Mouse (Mus musculus) layer of hippocampus, adult 8-10 months (tissue): ENCODE data around the gene Clk4. TPM values are rescaled to one million over a fixed set of nuclear protein-coding genes. Genes with fewer than 3 reads are reported as not detected.

Experiments
- DNase-seq, 2 experiments: peaks; one replicate each; pipeline ENCODE4 v3.0.0; 2022; ENCODE audit warnings: low spot score in 2 of 2
- total RNA-seq, 4 experiments: library from RNA; stranded (reverse); gene quantifications; 2 replicates each; pipeline ENCODE4 v1.2.4; 2022

The Clk4 gene
- 100 to 1,000 TPM; 121 to 149 (median 129) TPM for total RNA-seq

DNA sequence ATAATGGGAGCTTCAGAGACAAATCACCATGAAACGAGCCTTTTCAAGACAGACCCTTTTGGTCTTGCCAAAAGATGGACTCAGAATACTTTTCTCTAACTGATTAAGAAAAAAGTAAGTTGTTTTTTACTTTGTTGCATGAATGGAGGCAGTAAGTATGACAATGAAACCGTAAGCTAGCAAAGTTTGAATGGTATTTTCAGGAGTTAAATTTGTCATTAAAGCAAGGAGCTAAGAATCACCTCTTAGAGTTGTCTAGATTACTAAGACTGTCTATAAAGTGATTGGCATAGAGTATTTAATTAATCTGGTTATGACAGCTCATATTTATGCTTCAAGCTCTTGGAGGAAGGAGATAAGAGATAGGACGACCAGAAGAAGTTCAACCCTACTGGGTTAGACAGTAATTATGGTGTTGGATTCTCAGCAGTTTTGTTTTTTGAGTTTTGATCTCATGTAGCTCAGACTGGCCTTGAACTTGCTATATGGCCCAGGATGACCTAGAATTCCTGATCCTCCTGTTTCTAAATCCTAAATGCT is at the start of gene Clk4:
TSS of gene Clk4 (plus strand) at position 51 of the 540 bp plus-strand sequence.
- DNase-seq = no peak

DNA sequence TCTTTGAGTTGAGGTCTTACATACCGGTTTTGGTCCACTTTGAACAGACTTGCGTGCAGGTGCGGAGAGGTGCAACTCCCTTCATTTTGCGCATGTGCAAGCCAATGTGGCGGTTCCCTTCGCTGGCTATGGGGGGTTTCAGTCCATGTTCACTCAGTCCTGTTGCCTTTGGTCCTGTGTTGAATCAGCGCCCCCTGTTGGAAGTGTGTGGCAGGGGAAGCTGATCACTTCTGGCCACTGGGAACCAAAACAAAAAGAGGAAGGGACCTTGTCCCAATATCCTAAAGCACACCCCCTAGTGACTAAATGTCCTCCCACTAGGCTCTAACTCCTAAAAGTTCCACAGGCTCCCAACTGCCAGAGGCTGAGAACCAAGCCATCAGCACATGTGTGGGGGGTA is 47.5 kb upstream of the Clk4 start:
- no peak for DNase-seq

DNA sequence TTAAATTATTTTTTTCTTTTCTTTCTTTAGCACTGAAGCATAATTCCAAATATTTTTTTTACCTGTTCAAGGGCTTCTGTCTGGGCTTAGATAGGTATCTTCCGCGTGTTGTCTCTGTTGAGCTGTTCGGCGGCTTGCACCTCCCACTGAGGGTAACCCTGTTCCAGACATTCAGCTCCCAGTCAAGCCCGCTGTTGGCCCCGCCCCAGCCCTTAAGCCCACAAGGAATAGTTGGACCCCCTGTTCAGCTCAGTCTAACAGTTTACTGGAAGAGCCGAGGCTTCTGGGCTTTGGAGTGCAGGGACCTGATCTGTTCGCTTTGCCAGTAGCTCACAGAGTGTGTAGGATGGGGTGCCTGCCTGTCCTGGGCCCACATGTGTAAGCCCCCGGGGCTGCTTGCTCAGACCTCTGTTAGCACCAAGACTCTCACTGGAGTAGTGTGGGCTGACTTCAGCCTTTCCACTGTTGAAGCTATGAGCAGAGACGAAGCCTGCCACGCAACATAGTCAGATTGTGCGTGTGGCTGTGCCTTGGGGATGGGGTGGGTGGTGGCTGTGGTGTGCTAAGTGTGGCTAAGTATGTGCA is 42.0 kb upstream of the Clk4 start:
- DNase-seq = no peak

DNA sequence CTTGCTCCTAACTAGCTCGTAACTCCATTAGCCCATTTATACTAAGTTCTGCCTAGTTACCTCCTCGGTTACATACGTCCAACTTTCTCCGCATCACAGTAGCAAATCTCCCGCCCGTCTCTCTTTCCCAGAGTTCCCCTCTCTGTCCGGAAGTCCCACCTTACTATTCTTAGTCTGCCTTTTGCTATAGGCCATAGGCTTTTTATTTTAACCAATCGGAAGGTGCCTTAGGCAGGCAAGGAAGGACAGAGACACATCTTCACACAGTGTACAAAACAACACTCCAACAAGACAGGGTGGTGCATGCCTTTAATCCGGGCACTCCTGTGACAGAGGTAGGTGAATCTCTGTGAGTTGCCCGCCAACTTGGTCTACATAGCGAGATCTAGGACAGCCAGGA is 41.2 kb upstream of the Clk4 start, which contains the start of gene Gm12569:
TSS of gene Gm12569 (plus strand) at position 166 of the 400 bp plus-strand sequence.
- DNase-seq = no peak

DNA sequence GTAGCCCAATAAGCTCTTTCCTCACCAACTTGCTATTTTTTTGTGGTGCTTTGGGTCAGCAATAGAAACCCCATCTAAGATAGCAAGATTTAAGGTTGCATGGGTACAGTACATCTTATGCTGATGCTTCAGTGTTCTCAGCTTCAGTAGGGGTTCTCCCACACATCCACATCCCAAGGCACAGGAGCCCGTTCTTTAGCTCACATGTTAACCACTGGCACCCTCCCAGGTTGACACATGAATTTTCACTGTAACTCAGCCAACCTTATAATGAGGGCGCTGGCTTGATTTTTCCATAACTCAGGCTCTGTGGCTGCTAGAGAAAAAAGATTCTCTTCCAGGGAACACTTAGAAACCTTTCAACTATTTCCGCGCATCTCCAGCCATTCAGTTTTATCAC is 34.4 kb upstream of the Clk4 start:
- DNase-seq = peak; percentile 19 to 63

DNA sequence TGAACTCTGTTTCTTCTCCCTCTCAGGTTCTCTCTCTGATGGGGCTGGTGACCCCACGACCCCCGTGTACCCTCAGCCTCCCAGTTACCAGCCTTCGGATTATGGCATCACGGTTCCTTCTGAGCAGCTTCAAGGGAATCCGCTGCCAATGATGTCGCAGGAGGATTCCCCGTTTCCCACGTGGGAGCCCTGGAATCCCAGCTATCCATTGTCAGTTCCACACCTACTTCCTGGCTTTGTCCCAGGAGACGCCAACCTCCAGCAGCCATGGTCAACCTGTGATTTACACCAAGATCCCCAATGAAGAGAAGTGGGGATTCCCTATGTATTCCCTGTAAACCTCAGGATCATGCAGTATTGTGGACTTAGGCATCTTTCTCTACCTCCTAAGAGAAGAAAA is 26.9 kb upstream of the Clk4 start:
- DNase-seq = no peak

DNA sequence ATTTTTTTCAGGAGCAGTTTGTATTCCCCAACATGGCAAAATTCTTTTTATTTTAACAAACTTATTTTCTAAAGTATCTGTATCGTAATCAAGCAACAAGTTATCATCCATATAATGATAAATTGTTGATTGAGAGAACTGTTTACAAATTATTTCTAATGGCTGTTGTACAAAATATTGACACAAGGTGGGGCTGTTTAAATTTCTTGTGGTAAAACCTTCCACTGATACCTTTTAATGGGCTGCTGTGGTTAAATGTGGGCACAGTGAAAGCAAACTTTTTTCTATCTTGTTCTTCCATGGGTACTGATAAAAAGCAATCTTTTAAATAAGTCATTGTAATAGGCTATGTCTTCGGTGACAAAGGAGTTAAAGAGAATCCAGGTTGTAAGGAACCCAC is 18.6 kb upstream of the Clk4 start:
- DNase-seq = no peak

DNA sequence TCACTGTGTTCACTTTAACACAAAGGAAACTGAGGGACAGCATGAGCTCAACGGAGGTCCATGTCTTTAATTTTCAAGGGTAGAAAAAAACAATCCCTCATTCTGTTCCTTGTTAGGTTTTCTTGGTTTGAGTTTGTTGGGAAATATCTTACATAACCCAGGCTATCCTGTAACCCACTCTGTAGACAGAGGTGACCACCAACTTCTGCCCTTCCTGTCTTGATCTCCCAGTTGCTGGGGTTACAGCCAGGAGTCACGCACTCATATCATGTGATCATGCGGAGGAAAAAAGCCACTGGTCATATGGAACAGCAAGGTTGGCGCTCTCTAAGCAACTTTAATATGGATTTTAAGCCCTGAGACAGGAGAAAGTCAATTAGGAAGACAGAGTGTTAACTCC is 4.5 kb upstream of the Clk4 start:
- no peak for DNase-seq

DNA sequence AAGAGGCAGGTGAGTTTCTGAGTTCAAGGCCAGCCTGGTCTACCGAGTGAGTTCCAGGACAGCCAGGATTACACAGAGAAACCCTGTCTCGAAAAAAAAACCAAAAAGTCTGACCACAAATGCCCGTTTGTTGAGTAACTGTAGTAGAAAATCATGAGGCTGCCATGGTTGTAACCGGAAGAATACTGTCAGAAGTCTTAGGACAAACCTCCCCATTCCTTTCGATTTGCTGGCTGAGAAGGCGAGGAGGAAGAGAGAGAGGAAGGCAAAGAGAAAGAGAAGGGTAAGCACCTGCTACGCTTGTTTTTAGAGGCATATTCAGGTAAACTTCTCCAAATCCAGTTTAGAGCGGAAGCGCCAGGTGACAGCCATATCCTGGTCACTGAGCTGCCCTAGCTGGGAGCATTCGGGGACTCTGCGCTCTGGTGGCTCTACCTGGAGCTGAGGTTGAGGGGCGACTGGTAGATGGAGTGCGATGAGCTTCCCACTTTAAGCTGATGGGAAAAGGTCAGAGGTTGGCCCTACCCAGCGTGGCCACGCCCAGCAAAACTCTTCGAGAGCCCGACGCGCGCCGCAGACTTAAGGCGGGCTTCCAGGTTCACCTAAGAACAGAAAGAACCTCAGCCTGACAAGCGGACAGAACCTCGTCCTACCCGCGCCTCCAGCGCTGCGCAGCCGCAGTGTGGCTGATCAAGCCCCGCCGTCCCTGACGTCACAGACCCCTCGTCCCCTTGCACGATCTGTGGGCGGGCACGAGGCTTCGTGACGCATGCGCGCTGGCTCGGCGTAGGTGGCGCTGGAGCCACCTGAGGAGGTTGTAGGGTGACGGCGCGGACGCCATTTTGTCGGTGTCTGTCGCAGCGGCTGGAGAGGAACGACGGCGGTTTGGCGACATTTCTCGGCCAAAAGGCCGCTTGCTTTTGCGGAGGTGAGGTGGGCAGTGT is 1.1 kb downstream of the Clk4 start, which contains the start of gene BC049762:
TSS of gene BC049762 (minus strand) at position 705 of the 944 bp plus-strand sequence.
- peak; percentile 98 for DNase-seq

DNA sequence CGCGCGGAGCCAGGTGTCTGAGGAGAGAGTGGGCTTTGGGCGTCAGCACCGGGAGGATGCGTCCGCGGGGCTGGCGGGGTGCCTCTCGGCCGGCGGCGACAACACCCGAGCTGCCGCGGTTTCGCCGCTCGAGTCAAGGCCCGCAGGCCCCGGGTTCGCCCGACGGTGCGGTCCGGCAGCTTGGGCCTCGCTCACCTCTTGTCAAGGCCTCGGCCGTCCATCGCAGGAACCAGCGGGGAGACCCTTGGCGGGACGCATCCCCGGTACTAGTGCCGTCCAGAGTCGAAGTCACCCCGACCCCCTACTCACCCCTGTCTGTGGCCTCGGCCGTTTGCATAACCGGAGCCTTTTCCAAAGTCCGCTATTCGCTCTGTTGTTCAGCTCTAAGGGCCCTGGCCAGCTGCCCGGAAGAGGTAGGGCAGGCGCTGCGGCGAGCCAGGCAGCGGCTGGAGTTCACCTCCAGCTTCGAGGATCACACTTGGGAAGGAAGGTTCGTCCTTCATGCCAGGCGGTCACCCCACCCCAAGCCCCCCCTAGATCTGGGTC is 1.8 kb downstream of the Clk4 start:
- peak; percentile 29 to 47 for DNase-seq

DNA sequence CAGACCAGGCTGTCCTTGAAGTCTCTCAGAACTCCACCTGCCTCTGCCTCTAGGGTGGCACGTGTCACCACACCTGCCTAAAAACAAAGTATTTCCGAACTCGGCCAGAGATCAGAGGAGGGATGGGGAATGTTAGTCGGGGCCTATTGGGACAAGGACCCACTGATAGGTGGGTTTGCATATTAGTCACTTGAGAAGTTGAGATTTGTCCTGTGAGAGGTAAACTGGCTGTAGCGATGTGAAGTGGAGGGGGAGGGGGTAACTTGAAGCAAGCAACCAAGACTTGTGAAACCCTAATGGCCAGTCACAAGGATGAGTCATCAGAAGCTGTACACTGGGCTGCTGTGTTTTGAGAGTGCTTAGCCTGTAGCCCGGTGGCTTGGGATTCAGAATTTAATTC is 2.8 kb downstream of the Clk4 start:
- no peak for DNase-seq

DNA sequence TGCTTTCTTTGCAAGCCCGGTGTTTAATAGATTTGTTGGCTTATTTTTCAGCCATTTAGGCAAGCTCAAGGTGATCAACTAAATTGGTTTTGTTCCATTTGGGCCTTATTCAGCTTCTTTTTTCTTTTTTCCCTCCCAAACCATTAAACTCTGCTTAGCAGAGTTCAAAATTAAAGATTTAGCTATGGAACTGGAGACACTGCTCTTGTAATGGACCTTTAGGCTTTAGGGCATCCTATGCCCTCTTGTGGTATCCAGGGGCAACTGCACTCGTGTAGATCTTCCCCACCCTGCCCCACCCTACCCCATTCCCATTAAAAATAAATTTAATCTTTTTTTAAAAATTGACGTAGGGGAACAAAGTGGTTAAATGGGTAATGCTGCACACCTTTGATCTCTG is 3.8 kb downstream of the Clk4 start:
- no peak for DNase-seq

DNA sequence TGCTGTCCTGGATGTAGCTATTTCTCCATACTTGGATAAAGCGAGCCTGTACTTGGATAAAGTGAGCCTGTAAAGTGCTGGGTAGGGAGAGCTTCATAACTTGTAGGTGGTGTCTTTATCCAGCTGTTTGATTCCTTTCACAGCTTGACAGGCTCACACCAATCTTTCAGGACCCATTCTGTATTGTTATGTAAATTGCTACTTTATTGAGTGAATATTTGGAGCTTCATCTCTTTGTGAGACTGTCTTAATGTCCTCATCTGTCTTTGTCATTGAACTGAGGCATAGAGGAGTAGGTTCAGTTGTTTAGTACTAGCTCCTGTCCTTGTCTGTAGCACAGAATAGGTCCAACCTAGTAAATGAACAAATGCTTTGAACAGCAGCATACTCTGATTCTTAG is 12.9 kb downstream of the Clk4 start:
- DNase-seq = no peak

DNA sequence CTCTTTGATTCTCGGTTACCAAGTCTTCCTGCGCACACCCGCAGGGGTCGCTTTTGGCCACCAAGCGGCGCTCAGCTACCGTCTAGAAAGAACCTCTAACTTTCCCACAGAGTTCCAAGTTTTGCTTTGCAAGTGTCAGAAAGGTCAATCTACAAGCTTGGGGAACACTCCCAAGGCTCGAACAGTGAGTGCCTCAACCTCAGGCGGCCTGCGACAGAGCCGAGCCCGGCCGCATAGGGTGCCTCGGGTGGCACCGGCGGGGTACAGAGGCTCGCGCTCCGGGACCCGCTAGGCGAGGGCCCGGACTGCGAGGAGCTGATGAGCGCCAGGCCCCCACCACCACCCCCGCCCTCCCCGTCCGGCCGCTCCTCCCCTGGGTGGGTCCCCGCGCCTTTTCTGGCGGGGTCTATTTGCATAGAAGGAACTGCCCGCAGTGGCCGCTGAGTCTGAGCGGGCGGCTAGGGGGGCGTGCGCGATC is 28.1 kb downstream of the Clk4 start, which contains the start of gene Col23a1:
TSS of gene Col23a1 (plus strand) at position 357 of the 478 bp plus-strand sequence.
- DNase-seq = peak; percentile 28 to 46

DNA sequence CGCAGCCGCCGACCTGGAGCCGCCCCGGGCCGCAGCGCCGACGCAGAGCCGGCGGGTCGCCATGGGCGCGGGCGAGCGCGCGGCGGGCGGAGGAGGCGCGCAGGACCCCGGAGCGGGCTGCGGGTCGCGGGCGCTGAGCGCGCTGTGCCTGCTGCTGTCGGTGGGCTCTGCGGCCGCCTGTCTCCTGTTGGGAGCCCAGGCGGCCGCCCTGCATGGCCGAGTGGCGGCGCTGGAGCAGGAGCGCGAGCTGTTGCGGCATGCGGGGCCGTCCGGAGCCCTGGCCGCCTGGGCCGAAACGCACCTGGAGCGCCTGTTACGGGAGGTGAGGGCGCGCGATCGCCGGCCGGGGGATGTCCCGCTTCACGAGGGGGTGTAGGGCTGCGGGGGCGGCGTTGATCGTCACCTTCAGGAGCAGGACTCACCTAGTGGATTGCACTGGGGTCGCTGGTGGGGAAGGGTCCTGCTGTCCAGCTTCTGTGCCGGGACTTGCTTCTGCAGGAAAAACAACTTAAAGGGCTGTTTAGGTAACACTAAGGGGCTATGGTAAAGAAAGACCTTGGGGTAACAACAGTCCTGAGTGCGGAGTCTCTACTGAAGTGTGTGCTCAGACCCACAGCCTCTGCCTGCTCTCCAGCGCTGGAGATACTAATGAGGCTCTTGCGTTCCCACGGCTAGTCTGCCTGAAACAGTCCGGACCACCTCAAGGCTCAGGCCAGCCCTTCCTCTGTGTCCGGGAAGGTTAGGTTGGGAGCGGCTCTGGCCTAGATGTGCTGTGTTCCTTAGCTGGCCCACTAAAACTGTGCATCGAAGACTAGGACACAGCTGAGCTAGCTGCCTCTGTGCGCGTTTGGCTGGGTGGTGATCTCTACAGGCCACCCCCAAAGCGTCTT is 28.8 kb downstream of the Clk4 start:
- no peak for DNase-seq

DNA sequence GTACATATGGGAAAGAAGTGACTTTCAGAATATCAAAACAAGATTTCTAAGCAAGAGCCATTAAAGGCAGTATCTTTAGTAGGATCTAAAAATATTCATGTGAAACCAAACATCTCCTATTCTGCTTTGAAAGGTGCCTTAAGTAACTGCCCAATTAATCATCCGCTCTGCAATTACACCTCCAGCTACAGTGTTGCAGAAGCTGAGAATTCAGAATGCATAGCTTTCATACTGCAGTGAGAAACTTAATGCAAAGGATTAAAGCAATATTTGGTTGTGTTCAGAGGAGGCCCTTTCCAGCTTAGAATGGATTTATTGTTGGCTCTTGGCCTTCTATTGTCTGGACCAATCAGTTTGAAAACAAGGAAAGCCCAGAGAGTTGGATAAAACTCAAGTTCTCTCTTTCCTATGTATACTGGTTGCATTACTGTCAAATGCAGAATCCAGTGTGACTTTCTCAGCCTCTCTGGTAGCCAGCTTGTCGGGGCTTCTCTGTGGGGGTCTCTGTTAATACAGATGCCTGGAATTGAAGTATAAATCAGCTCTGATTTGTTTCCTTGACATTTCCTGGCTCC is 32.5 kb downstream of the Clk4 start:
- no peak for DNase-seq

DNA sequence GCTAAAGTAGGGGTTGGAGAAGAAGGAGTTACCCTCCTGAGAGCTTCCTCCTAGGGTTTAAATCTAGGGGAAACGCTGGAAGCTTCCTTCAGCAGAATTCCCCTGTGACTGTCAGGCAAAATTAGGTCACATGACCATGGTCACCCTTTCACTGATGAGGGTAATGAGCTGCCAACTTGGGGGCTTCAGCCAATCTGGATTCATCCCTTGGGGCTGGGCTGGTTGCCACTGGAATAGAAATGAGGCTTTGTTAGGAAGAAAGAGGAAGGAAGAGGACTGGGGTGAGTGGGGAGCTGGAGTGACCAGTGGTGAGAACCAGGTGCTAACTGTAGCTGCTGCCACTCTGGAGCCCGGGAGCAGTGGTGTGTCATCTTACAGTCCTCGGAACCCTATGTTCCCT is 34.2 kb downstream of the Clk4 start:
- DNase-seq = no peak

DNA sequence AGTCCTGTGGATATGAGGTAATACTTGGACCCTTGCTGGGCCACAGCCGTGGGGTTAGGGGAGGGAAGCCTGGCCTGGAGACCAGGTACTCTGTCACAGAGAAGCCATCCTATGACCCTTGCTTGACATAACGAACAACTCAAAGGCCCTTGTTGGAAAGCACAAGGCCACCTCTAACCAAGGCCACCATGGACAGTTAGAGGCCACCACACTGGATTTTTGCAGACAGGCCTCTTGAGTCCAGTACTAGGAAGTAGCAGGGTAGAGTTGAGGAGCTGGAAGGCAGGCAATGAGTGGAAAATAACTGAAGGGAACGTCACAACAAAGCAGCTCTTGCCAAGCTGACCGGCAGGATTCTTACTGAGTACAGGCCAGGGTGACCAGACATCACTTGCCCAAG is 37.2 kb downstream of the Clk4 start:
- no peak for DNase-seq

DNA sequence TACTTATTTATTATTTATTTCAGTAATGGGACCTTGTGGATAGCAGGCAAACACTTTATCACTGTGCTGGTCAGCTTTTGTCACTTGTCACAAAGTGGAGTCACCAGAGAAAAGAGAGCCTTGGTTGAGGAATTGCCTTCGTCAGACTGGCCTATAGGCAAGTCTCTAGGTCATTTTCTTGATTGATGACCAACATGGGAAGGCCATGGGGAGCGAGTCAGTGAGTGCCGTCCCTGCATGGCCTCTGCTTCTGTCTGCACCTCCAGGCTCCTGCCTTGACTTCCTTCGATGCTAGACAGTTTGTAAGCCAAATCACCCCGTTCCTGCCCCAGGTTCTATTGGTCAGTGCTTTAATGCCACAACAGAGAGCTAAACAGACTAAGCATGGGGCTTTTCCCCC is 40.9 kb downstream of the Clk4 start:
- DNase-seq = no peak

DNA sequence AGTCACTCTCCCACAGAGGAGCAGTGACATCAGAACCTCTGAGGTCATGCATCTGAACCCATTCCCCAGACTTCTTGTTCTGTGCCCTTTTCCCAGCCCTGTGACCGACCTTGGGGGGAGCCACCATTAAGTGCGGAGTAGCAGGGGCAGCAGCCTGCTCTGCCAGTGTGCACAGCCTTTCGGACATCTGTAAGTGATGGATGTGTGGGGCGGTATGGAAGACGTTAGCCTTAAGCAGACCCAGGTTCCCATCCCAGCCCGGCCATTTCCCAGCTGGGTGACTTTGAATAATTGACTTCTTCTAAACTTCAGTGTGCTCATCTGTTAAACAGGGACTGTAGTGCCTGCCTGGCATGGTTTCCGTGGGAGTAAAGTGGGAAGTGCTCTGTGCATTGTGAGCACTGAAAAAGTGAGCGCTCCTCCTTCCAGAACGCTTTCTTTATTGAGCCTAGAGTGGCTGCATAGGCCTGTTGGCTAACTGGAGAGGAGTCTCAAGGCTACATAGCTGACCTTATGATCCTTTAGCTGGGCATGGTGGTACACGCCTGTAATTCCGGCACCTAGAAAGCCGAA is 42.5 kb downstream of the Clk4 start:
- DNase-seq = no peak
